Mouse (Mus musculus) limb, embryonic 11.5 days (tissue): ENCODE results near the gene H2-DMb1. TPM values are rescaled to one million over a fixed set of nuclear protein-coding genes. Genes with fewer than 3 reads are reported as not detected.
A peak's percentile ranks its signal among the peaks of the same experiment; 100 is the strongest.

Experiments
- ATAC-seq: fragments of 200-750 bp; cut with Nextera tagmentation; 2 replicates; pipeline ENCODE4 v1.8.0; 2017; ENCODE audit warnings: low read depth; ENCODE audit not compliant: insufficient number of reproducible peaks, low FRiP score, low TSS enrichment
- DNase-seq: peaks from one replicate; pipeline ENCODE4 v3.0.0-alpha.2; 2015; ENCODE audit warnings: low spot score
- H3K27ac ChIP-seq: fragments of 300-500 bp; sonication (generic); replicated peaks from 2 replicates; pipeline ENCODE4 v1.5.1; 2014; ENCODE audit warnings: low read depth, mild to moderate bottlenecking, low read length
- H3K27me3 ChIP-seq: fragments of 300-500 bp; sonication (generic); 2 replicates; pipeline ENCODE4 v1.6.1; 2014; ENCODE audit warnings: mild to moderate bottlenecking, low read length, mixed read lengths; ENCODE audit not compliant: control insufficient read depth, insufficient read depth
- H3K36me3 ChIP-seq: fragments of 300-500 bp; sonication (generic); 2 replicates; pipeline ENCODE4 v1.6.1; 2014; ENCODE audit warnings: mild to moderate bottlenecking, low read length, moderate library complexity, mixed read lengths; ENCODE audit not compliant: control insufficient read depth, insufficient read depth
- H3K4me1 ChIP-seq: fragments of 300-500 bp; sonication (generic); 2 replicates; pipeline ENCODE4 v1.6.1; 2014; ENCODE audit warnings: low read length, mixed read lengths; ENCODE audit not compliant: control insufficient read depth, insufficient read depth
- H3K4me2 ChIP-seq: fragments of 300-500 bp; sonication (generic); 2 replicates; pipeline ENCODE4 v1.6.1; 2014; ENCODE audit warnings: low read depth, mild to moderate bottlenecking, moderate library complexity; ENCODE audit not compliant: severe bottlenecking
- H3K4me3 ChIP-seq: fragments of 300-500 bp; sonication (generic); 2 replicates; pipeline ENCODE4 v1.5.1; 2014; ENCODE audit warnings: low read depth, low read length
- H3K9ac ChIP-seq: fragments of 300-500 bp; sonication (generic); 2 replicates; pipeline ENCODE4 v1.6.1; 2014; ENCODE audit warnings: mild to moderate bottlenecking, low read length
- H3K9me3 ChIP-seq: fragments of 300-500 bp; sonication (generic); 2 replicates; pipeline ENCODE4 v1.6.1; 2016; ENCODE audit warnings: low read length; ENCODE audit not compliant: control insufficient read depth
- WGBS: fragments of 180-500 bp; shearing (Covaris S2); extraction: QIAGEN DNeasy Blood & Tissue Kit; methylation state at CpG from one replicate; pipeline ENCODE4 v1.1.7; 2014; 5-methylcytosine and 5-hydroxymethylcytosine counted together
- polyA plus RNA-seq: library from polyadenylated mRNA; unstranded; fragments of >200 nt; fragmentation: Nextera tagmentation; extraction: Ambion mirVana; gene quantifications from 2 replicates; pipeline ENCODE4 v1.2.1, GENCODE M21; 2014

Gene H2-DMb1
- polyA plus RNA-seq, 1 experiment from 2014 or later: 0.45 TPM

DNA sequence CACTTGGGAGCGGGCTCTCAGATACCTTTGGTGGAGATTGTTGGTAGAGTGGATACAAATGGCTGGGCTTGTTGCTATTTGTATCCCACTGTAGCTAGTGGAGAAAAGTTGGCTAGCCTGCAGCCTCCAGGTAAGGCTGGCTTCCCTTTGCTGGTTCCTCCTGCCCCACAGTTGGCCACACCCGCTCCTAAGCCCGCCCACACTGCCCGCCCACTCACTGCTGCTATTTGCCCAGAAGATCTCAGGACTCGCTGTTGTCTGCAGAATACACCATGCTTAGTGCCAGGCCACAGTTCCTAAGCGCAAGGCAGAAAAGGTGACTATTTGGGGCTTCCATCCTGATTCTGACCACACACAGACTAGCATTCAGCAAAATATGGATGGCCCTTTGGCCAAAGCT, 25.4 kb upstream of the H2-DMb1 start:
- Histone ChIP-seq H3K27me3 (no peaks in the 10 kb centered on the region), H3K4me3 (no peak overlapping the region), H3K9ac (no peak overlapping the region), H3K36me3 (no peaks in the 10 kb centered on the region), H3K27ac (no peak overlapping the region), H3K9me3 (no peaks in the 10 kb centered on the region), H3K4me2 (no peak overlapping the region), H3K4me1 (peaks cover 28% of the 10 kb centered on the region)
- 25% methylated on average over 6 of the region's 6 CpGs for WGBS
- DNase-seq (no peak), ATAC-seq (no peak)

DNA sequence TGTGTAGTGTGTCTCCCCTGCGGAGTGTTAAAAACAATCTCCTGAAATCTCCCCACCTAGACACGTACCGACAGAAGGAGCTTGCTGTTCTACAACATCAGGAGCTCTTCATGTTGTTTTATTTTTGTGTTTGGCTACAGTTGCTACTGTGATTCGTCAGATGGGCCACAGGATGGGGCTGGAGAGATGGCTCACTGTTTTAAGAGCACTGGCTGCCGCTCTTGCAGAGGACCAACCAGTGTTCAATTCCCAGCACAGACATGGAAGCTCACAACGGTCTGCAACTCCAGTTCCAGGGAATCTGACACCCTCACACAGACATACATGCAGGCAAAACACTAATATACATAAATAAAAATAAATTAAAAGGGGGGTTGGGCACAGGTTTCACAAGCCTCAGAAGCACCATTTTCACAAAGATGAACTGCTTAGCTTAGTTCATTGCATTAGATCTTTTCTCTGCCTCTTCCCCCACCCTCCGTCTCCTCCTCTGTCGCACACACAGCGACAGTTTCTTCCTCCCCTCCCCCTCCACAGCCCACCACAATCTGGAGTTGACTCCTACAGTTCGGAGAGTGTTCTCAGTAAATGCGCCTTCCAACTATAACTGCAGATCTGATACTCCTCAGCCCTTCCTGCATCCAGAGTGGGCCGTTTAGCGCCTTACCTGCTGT, 24.5 kb upstream of the H2-DMb1 start:
- peak overlapping the region; percentile 20; the same call in 1 of the 2 replicates for H3K4me2 ChIP-seq

DNA sequence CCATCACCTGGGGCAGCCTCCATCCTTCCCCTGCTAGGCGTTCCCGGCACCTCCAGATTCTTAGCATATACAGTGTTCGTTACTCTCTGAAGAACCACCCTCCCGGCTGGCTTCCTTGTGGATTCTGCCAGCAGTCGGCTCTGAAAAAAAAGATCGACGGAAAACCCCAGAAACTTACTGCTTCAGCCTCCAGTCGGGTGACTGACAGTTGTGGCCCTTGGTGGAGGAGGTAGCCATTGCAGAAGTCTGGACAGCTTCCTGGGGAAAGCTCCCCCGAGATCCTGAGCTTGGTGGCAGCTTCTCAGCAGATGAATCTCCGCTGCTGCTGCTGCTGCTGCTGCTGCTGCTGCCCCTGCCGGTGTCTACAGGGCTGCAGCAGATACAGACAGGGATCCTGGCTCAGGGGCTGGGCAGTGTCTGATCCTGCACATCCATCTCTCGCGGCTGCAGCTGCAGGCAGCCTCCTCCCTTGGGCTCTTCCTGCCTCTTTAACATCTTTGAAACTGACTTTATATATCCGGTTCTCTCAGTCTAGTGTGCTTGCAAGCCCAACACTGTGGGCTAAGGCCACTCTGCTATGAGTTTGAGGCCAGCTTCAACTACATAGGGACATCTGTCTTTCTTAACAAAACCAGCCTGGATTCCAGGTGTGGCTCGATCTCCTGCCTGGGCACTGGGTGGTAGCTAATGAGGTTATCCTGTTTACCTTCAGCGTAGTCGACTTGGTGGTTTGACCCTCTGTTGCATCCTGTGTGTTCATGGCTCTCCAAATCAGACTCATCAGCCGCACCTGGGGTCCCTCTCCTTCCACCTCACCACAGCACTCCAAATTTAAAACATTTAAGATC, 23.7 kb upstream of the H2-DMb1 start:
- H3K36me3 ChIP-seq: no peaks in the 10 kb centered on the region

More for the DNA sequence above, 24.5 kb upstream of the H2-DMb1 start:
- Histone ChIP-seq H3K36me3 (no peaks in the 10 kb centered on the region), H3K4me3 (no peak overlapping the region), H3K27me3 (no peaks in the 10 kb centered on the region), H3K4me1 (peaks cover 28% of the 10 kb centered on the region), H3K9ac (no peak overlapping the region), H3K27ac (0 out of 2 replicates have a peak overlapping the region, but pooled peaks have one; percentile 24), H3K9me3 (no peaks in the 10 kb centered on the region)
- ATAC-seq (no peak), DNase-seq (no peak)
- 22% methylated on average over 13 of the region's 13 CpGs for WGBS

DNA sequence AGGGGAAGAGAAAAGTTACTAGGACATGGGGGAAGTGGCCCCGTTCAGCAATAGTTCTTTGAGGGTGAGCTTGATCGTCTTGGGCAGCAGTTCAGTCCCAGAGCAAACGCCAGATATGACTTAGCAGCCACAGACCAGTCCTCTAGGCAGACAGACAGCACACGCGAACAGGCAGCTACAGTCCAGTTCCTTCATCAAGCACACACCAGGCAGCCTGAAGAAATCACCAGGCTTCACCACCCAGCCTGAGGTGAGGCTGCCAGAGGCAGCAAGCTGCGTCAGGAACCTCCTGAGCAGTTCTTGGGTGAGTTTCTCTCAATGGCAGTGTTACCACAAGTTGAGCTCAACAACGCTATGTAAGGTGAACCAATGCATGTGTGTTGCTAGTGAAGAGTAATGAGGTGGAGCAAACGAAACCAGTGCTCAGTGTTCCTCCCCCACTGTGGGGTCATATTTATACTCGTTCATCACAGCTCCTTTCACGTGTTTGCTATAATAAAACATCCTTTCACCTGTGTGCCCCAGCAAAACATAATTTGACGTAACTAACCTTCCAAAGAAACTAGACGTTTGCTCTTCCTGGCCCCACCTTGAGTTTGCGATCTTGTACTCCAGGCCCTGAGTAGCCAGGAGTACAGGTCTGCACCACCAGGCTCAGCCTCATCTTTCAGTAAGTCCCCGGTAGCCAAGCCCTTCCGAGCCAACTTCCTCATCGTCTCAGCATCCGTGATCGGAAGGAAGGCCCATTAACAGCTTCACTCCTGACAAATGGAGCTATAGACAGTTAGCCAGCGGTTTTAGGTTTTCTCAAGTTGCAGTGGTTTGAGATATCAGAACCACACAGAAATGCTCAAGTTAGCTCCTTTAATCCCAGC, 22.6 kb upstream of the H2-DMb1 start:
- Histone ChIP-seq H3K36me3 (no peaks in the 10 kb centered on the region), H3K4me1 (peaks cover 24% of the 10 kb centered on the region), H3K4me2 (no peak overlapping the region), H3K9me3 (no peaks in the 10 kb centered on the region), H3K9ac (no peak overlapping the region), H3K27me3 (no peaks in the 10 kb centered on the region), H3K4me3 (no peak overlapping the region), H3K27ac (no peak overlapping the region)
- DNase-seq (no peak), ATAC-seq (no peak)
- WGBS: 76% methylated on average over 19 of the region's 19 CpGs

More for the DNA sequence above, 23.7 kb upstream of the H2-DMb1 start:
- peaks cover 24% of the 10 kb centered on the region for H3K4me1 ChIP-seq
- ATAC-seq (no peak), DNase-seq (peak; percentile 48)
- no peak overlapping the region; the same call in 1 of the 2 replicates for H3K27ac ChIP-seq
- no peak overlapping the region for H3K9ac ChIP-seq
- 18% methylated on average over 18 of the region's 18 CpGs for WGBS
- H3K4me3 ChIP-seq: no peak overlapping the region
- no peaks in the 10 kb centered on the region for H3K27me3 ChIP-seq
- H3K9me3 ChIP-seq: no peaks in the 10 kb centered on the region
- H3K4me2 ChIP-seq: peak overlapping the region; percentile 20; the same call in 1 of the 2 replicates

DNA sequence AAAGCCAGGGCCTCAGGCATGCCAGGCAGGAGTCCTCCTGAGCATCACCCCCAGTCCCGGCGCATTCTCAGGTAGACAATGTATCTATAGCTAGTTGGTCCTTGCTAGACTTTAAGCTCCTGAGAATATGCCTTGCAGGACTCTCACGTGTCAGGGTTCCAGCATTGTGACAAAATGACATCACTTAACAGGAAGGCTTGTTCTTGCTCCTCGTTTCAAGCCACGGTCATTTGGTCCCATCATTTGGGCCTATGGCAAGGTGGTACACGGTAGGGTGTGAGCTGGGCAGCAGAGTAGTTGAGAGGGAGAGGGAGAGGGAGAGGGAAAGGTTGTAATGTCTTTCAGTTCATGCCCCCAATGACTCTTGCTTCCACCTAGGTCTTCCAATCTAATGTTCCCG, 21.0 kb upstream of the H2-DMb1 start:
- Histone ChIP-seq H3K36me3 (no peaks in the 10 kb centered on the region), H3K27me3 (no peaks in the 10 kb centered on the region), H3K4me2 (no peak overlapping the region), H3K4me3 (no peak overlapping the region), H3K9me3 (no peaks in the 10 kb centered on the region), H3K4me1 (peaks cover 20% of the 10 kb centered on the region), H3K27ac (no peak overlapping the region), H3K9ac (no peak overlapping the region)
- 79% methylated on average over 7 of the region's 7 CpGs for WGBS
- no peak for ATAC-seq
- no peak for DNase-seq

DNA sequence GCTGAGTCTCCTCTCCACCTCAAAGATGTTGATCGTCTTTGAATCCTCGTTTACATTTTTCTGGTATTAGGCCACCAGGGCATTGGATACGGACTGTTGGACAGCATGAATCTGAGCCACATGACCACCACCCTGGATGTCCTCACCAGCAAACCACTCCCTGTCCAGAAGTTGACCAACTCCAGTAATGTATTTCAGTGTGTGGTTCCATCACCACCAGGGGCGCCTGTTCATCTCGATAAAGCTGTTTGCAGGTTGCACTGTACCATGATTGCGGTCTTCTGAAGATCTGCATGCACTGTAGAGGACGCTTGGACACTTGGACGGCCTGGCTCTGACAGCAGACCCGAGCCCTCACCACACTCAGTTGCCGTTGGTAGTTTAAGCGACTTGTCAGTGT, 19.6 kb upstream of the H2-DMb1 start:
- WGBS: 86% methylated on average over 11 of the region's 11 CpGs
- DNase-seq (no peak), ATAC-seq (no peak)
- Histone ChIP-seq H3K4me2 (no peak overlapping the region), H3K4me1 (peaks cover 10% of the 10 kb centered on the region), H3K9ac (no peak overlapping the region), H3K27me3 (0 out of 2 replicates have a peak, but pooled peaks cover under 1% of the 10 kb centered on the region), H3K27ac (no peak overlapping the region), H3K9me3 (no peaks in the 10 kb centered on the region), H3K4me3 (no peak overlapping the region), H3K36me3 (no peaks in the 10 kb centered on the region)

DNA sequence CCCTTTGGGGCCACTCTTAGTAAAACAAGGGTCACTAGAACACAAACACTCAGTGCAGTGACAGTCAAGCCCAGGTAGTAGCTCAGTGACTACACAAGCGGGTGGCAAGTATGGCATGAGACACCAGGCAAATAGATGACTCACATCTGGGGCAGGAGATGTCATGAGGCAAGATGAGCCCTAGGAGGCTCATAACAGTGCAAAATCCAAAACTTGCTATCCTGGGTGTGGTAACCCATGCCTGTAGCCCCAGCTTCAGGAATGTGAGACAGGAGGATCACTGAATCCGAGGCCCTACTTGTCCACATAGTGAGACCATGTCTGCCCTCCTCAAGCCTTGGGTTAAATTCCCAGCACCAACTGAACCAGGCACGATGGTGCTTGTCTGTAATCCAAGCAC, 18.4 kb upstream of the H2-DMb1 start:
- no peak for DNase-seq
- no peak overlapping the region for H3K27ac ChIP-seq
- H3K27me3 ChIP-seq: peaks cover 10% of the 10 kb centered on the region; the same call in 1 of the 2 replicates
- no peaks in the 10 kb centered on the region for H3K9me3 ChIP-seq
- no peaks in the 10 kb centered on the region for H3K36me3 ChIP-seq
- H3K9ac ChIP-seq: no peak overlapping the region
- 89% methylated on average over 3 of the region's 3 CpGs for WGBS
- H3K4me3 ChIP-seq: no peak overlapping the region
- no peak for ATAC-seq
- no peak overlapping the region for H3K4me2 ChIP-seq
- no peaks in the 10 kb centered on the region for H3K4me1 ChIP-seq
